Mouse (Mus musculus): ENCODE data around the gene Vash1. TPM values are rescaled to one million over a fixed set of nuclear protein-coding genes. Genes with fewer than 3 reads are reported as not detected.
A peak's percentile ranks its signal among the peaks of the same experiment; 100 is the strongest.

Gene Vash1
- total RNA-seq, 1 experiment from 2014 or later: 12.2 TPM

DNA sequence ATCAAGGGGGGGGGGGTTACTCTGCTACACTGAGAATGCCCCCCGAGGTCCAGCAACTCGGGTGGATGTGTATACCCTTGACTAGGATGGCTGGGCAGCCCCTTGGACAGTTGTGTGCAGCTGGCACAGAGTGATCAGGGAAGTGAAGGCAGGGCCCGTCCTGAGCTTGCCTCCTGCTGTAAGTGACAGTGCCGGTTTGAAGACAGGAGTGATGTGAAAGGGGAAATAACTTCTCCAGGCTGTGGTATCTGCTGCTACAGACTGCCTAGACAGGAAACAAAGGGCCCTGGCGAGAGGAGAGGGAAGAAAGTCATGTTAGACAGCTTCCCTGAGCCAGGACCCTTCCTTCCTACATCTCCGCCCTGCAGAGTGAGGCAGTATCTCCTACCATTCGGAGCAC, 5.2 kb downstream of the Vash1 start:
- no peak for DNase-seq

GRCm38 (mm10) chr12:86685275-86685674, 6.8 kb downstream of the Vash1 start:
- no peak for DNase-seq

DNA sequence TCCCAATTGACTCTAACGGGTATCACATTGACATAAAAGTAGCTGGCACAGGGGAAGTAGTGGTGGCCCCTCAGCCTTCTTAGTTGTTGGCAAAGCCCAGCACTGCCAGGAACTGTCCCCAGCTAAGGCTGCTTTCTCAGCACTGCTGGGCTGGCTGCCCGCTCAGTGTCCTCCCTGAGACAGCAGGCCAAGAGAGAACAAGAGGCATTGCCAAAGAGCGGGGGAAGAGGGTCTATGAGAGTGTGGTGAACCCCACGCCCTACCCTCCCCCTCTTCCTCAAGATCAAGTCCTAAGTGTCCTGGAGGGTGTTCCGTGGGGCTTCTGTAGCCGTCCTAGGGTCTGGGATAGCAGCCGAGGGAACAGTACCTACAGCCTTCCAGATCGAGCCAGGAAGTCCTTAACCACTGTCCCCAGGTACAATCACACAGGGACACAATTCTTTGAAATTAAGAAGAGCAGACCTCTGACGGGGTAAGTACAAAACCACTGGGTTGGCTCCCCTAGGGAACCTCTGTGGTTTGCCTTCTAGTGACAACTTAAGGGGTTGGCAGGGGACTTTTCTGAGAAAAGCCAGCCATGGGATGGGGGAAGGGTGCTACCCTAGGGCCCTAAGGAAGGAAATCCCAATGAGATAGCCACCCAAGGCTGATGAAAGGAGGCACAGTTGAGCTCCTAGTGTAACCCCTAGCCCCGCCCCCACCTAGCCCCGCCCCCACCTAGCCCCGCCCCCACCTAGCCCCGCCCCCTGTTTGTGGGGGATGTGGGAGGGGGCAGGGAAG, 8.2 kb downstream of the Vash1 start:
- no peak for DNase-seq

DNA sequence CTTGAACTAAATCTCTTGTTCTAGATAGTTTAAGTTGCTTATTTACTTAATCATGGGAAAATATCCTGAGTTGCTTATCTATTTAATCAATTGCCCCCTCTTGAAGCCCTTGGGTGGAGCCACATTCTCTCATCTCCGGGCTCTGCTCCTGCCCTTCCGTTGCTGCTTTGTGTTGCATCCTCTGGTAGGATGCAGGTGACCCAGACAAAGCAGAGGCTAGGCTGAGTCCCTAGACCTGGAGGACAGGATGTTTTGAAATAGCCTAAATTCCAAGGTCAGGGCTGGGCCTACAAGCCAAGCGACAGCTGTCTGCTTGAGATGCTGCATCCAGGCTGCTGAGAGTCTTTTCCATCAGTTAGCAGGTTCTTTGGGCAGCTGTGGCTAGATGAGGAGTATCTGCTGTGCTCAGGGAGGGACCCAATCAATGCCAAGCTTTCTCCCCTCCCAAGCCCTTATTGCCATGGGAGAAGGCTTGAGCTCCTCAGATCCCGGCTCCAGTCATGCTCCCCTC, 9.0 kb downstream of the Vash1 start:
- no peak for DNase-seq

DNA sequence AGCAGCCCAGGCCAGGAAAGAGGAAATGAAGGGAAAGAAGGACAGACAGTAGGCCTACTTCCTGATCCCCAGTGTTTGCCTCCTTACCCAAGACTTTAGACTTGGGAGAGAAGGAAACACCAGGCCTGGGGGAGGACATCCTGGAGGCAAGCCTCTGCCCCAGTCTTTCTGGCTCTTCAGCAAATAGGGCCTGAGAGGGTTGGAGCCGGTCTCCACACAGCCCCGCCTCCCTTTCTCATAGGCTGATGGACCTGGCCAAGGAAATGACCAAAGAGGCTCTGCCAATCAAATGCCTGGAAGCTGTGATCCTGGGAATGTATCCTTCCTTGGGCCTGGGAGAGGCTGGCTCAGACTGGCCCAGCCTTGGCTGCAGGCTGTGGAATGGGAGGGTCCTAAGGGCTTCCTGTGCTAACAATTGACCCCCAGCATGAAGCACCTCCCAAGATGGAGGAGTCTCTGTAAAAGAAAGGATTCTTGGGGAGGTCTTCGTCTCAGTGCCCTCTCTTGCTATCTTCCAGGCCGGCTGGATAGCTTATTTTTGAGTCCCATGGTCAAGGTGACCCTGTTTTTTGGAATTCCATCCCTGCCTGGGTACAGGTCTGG, 9.6 kb downstream of the Vash1 start:
- DNase-seq: no peak

- DNase-seq: no peak
These were observed 10.4 kb downstream of the Vash1 start for GRCm38 (mm10) chr12:86688917-86689316.

- DNase-seq: no peak
These were observed 12.4 kb downstream of the Vash1 start for GRCm38 (mm10) chr12:86690700-86691485.

DNA sequence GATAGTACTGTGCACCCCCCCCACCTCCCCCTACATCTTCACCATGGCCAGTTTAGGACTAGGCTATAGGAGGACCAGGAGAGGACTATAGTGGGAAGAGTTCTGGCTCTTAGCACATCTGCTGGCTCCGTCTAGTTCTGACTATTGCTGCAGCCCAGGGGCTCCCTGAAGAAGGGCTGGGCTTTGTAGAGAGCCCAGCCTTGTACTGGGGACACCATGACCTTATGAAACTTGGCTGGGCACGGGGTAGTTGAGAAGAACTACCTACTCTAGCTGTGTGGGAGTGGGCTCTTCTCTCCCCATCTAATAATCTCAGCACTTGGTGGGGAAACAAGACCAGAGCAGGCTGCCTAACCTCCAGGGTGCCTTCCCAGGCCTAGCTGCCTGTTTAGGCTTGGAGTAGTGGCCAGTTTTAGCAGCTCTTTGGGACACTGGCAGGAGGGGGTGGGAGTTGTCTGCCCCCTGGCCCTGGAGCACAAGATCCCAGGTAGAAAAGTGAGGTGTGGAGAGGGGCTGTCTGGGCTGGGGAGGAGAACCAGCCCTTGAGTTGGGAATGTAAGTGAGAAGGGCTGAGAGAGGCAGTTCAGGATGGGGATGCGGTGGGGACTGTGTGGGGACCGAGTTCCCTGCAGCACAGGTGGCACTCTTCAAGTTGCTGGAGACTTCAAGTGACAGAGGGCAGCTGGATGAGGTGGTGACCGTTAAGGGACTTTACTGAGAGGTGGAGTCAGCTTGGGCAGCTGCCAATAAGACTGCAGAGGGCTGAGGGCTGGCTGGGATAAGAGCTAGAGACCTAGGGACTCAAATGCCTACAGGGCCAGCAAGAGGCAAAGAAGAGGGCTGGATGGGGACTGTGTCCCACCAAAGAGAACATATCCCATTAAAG, 14.2 kb downstream of the Vash1 start:
- no peak for DNase-seq

DNA sequence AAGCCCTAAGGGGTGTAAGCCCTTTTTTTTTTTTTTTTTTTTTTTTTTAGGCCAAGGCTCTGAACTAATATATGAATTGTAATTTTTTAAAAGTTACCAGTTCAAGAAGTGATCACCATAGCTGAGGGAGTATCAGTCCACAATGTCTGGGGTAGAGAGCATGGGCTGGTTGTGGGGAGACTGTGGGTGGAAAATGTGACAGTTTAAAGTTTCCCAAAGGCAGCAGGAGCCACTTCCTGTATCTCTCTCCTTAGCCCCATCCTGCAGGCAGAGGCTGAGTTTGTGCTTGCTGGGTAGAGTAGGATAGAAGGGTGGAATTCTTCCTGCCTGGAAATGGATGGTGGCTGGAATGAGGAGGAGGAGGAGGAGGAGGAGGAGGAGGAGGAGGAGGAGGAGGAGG, 14.9 kb downstream of the Vash1 start:
- DNase-seq: no peak

GRCm38 (mm10) chr12:86694441-86694840, 15.9 kb downstream of the Vash1 start:
- DNase-seq: peak; percentile 40

- DNase-seq: no peak
These were observed 19.5 kb downstream of the Vash1 start for GRCm38 (mm10) chr12:86697996-86698395.

- no peak for DNase-seq
These were observed 20.0 kb downstream of the Vash1 start for GRCm38 (mm10) chr12:86698537-86698936.

DNA sequence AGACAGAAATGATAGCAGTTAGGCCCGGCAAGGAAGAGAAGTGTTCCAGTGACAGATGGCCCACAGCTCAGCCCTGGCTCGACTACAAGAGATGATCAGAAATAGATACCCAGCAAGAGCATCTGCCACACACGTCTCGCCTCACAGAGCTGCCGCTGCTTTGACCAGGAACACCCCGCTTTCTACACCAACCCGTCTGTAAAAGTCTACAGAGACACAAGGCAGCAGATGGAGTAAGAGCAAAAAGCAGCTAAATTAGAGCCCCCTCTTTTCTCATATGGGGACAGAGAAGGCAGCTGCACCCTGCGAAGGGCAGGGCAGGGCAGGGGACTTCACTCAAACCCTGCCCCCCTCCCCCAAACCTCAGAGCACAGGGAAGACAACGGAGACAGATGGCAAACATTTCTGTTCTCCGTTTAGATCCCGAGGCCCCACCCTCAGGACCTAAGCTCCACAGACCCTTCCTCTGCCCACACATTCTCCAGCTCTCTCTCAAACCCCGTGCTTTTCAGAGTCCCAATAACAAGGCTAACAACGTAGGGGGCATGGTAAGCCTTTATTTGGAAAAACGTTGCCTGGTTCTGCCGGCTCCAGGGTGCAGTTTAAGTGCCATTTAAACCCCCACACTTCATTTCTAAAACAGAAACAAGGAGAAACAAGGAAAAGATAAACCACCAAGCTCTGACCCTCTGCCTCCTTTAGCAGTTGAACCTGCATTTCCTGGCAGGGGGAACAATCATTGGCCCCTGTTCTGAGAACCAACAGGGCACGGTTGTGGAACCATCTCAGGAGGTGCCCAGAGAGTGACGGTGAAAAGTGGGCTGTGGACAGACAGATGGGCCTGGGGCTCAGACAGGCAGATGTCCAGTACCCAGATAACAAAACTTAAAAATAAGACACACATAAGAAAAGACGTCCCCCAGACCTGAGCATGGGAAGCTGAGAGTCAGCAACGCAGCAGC, 21.7 kb downstream of the Vash1 start:
- no peak for DNase-seq

DNA sequence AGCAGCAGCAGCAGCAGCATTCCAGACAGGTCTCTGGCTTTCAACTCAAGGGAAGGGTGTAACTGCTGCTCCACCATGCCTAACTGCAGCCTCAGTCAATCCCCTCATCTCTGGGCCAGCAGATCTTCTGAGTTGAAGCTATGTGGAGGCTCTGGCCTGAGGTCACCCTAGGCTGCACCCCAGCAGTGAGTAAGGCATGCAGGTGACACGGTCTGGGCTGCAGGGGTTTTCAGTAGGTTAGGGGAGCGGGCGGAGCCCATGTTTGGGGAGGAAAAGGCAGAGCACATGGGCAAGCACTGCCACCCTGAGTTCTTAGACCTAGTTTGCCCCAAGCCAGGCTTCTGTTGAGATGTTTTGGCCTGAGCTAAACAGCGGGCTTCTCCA, 22.4 kb downstream of the Vash1 start:
- DNase-seq: no peak

DNA sequence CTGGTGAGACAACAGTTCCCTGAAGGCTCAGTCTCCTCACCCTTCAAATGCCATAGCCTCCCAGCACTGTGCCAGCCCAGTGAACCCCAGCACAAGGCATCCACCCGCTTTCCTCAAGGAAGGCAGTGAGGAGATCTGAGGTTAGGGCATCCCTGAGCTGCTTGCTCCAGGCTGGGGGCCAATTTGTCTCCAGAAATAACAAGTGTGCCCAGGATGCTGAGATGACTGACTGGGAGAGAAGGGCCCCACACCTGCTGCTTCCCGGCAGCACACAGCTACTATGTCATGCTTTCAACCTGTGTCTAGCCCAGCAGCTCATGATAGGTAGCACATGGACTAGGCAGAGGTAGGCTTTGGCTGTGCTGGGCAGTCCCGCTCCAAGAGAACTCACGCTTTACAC, 23.0 kb downstream of the Vash1 start:
- no peak for DNase-seq

GRCm38 (mm10) chr12:86702690-86703089, 24.2 kb downstream of the Vash1 start:
- no peak for DNase-seq

DNA sequence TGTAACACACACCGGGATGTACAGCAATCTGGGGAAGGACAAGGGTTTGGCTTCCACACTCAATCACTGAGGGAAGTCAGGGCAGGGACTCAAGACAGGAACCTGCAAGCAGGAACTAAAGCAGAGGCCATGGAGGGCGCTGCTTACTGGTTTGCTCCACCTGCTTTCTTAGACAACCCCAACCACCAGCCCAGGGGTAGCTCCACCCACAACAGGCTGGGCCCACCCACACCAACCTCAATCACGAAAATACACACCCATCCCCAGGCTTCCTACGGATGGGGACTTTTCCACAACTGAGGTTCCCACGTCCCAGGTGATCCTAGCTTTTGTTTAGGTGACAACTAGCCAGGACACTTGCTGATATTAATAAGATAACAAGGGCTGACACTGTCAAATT, 27.3 kb downstream of the Vash1 start:
- DNase-seq: no peak

GRCm38 (mm10) chr12:86714026-86714425, 35.5 kb downstream of the Vash1 start:
- no peak for DNase-seq

DNA sequence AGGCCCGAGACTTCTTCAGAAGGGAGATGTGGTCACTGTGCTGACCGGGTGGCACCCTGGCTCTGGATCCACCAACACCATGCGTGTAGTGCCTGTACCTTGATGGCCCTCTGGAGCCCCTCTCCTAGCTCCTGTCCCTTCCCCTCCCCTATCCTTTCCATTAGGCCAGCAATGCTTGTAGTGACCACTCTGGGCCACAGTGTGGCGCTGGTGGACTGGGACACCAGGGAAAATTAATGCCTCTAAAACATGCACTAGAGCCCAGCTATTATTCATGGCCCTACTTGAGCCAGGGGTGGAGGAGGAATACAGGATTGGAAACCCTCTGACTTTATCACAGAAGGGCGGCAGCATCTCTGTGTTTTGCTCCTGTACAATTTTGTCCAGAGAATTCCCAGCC, 36.9 kb downstream of the Vash1 start:
- peak; percentile 85 for DNase-seq

GRCm38 (mm10) chr12:86716962-86717361, 38.5 kb downstream of the Vash1 start:
- DNase-seq: no peak
